10 mouse cellular contexts compared by ENCODE assay signal in the genomic region with DNA sequence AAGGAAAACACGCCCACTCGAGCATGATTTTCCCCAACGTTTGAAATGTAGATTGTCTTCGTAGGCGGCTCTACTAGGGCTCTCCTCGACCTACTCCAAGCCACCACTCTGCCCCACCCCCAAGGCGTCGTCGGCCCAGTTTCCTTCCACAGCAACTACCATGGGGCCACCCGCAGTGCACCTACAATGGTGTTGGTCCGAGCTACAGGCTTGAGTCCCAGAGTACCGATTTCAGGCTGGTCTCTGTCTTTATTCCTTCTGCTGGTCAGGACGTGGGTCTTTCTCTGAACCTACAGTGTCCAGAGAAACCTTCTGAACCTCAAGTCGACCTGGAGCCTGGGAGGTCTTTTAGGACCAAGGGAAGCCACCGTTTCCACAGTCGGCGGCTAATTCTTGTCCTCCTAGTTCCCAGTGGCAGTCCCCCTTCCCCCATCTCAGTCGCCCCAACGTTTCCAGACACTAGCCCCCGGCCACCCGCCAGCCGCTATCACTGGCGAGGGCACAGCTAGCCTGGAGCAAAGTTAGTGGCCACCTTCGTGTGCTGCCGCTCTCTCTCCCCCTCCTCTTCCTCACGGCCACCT. TPM values are rescaled to one million over a fixed set of nuclear protein-coding genes. Genes with fewer than 3 reads are reported as not detected.
DNase-seq lines count a peak whose midpoint lies in the region; ATAC-seq lines count a peak whose summit lies in the region.
"Had no signal": no experiment of that assay in that cellular context is flagged by ENCODE, and none has a peak within 500 bp of the region (broad histone marks: within the 10 kb centered on the region; RNA-seq: fewer than 3 reads in every experiment).

No protein-coding gene starts in this region.

- H3K4me1 ChIP-seq in hindbrain, embryonic 15.5 days (replicated peaks), result peaks cover 23% of the 10 kb centered on the region
- H3K4me1 ChIP-seq in neural tube, embryonic 12.5 days, result peaks cover 20% of the 10 kb centered on the region

- H3K4me2 ChIP-seq in hindbrain, embryonic 15.5 days, result peak overlapping the region; percentile 92
- H3K4me2 ChIP-seq in neural tube, embryonic 12.5 days (replicated peaks), result peak overlapping the region; percentile 89

- peak overlapping the region; percentile 50 for H3K4me3 ChIP-seq in hindbrain, embryonic 15.5 days
- H3K4me3 ChIP-seq in neural tube, embryonic 12.5 days, result peak overlapping the region; percentile 57
- H3K4me3 ChIP-seq: erythroblast, embryonic 14.5 days; myocyte had no signal

- H3K9ac ChIP-seq in hindbrain, embryonic 15.5 days, result peak overlapping the region; percentile 60
- H3K9ac ChIP-seq in neural tube, embryonic 12.5 days, result peak overlapping the region; percentile 82

- DNase-seq in adrenal gland, postnatal 14 days, result peak; percentile 9
- no peak for DNase-seq in adrenal gland, adult 2 months
- DNase-seq in right cerebral cortex, adult 2 months (ENCODE audit: low spot score in 2 of 2), result peak; percentile 41 to 49
- DNase-seq in right cerebral cortex, postnatal 36 days (ENCODE audit: low spot score in 2 of 2), result no peak
- no peak for DNase-seq in urinary bladder, postnatal 25 days (ENCODE audit: low spot score)
- DNase-seq in layer of hippocampus, adult 9-11 months, result no peak

- no peaks in the 10 kb centered on the region for H3K36me3 ChIP-seq in hindbrain, embryonic 15.5 days
- no peaks in the 10 kb centered on the region for H3K36me3 ChIP-seq in neural tube, embryonic 12.5 days

- H3K27me3 ChIP-seq in hindbrain, embryonic 15.5 days, result peaks cover 7% of the 10 kb centered on the region
- peaks cover 29% of the 10 kb centered on the region for H3K27me3 ChIP-seq in neural tube, embryonic 12.5 days (replicated peaks)

- H3K9me3 ChIP-seq in hindbrain, embryonic 15.5 days, result no peaks in the 10 kb centered on the region
- no peaks in the 10 kb centered on the region for H3K9me3 ChIP-seq in neural tube, embryonic 12.5 days

- peak overlapping the region; percentile 60 for H3K27ac ChIP-seq in hindbrain, embryonic 15.5 days (replicated peaks)
- H3K27ac ChIP-seq in neural tube, embryonic 12.5 days, result no peak overlapping the region

- peak; percentile 16; the same call in 1 of the 2 replicates for ATAC-seq in hindbrain, embryonic 15.5 days (ENCODE audit: low FRiP score, low read depth)
- ATAC-seq in neural tube, embryonic 12.5 days (ENCODE audit: low FRiP score, low read depth), result peak; percentile 45

- WGBS in hindbrain, embryonic 15.5 days, result 2% methylated on average over 26 of the region's 26 CpGs
- WGBS in neural tube, embryonic 12.5 days, result 2% methylated on average over 26 of the region's 26 CpGs

RNA-seq across cellular contexts. Expression of a gene that starts 1.0 kb away (rescaled TPM):
- total RNA-seq in adrenal gland, postnatal 14 days (2021), result not detected in 2 replicates
- not detected for total RNA-seq in adrenal gland, adult 2 months (2021)
- polyA plus RNA-seq in adrenal gland, adult 2 months (2012; rRNA removed), result not detected in 2 replicates
- 2.1 and 3.1 TPM in 2 replicates for polyA plus RNA-seq in hindbrain, embryonic 15.5 days (2015; fragmentation: Nextera tagmentation; extraction: Ambion mirVana)
- 1.2 and 1.9 TPM in 2 replicates for polyA plus RNA-seq in neural tube, embryonic 12.5 days (2016; fragmentation: Nextera tagmentation; extraction: Ambion mirVana)
- polyA plus RNA-seq: erythroblast, embryonic 14.5 days; myocyte had no signal

RNA-seq across cellular contexts. Expression of a gene that starts 1.0 kb away (rescaled TPM):
- total RNA-seq in adrenal gland, postnatal 14 days (2021), result 1.1 and 1.5 TPM in 2 replicates
- 1 to 10 TPM in 1 of 2 experiments, under 1 TPM in 1; 0.43 to 1.7 TPM for total RNA-seq in adrenal gland, adult 2 months (2021)
- 0.36 and 1.6 TPM in 2 replicates for polyA plus RNA-seq in adrenal gland, adult 2 months (2012; rRNA removed)
- polyA plus RNA-seq in hindbrain, embryonic 15.5 days (2015; fragmentation: Nextera tagmentation; extraction: Ambion mirVana), result 40.6 and 44.9 TPM in 2 replicates
- polyA plus RNA-seq in neural tube, embryonic 12.5 days (2016; fragmentation: Nextera tagmentation; extraction: Ambion mirVana), result 14.8 and 15.0 TPM in 2 replicates
- polyA plus RNA-seq: erythroblast, embryonic 14.5 days; myocyte had no signal

Comparison
In these comparisons a context has a peak if more than half of its experiments do, and no peak if none do; other contexts are left out.
1. DNase-seq: peak in adrenal gland, postnatal 14 days (single experiment) and right cerebral cortex, adult 2 months (2 of 2); none in adrenal gland, adult 2 months (single experiment), right cerebral cortex, postnatal 36 days (0 of 2), urinary bladder, postnatal 25 days (single experiment) and layer of hippocampus, adult 9-11 months (single experiment).